Mouse (Mus musculus) limb, embryonic 10.5 days (tissue): Measurements from ENCODE around the gene Uroc1. TPM values are rescaled to one million over a fixed set of nuclear protein-coding genes. Genes with fewer than 3 reads are reported as not detected.

Experiments
- DNase-seq: peaks from one replicate; pipeline ENCODE4 v3.0.0-alpha.2; 2017; ENCODE audit warnings: low spot score
- H3K27ac ChIP-seq: fragments of 300-500 bp; sonication (generic); 2 replicates; pipeline ENCODE4 v1.5.1; 2016; ENCODE audit warnings: mild to moderate bottlenecking
- H3K27me3 ChIP-seq: fragments of 300-500 bp; sonication (generic); 2 replicates; pipeline ENCODE4 v1.6.1; 2016; ENCODE audit warnings: low read depth, mild to moderate bottlenecking; ENCODE audit not compliant: poor library complexity, severe bottlenecking
- H3K36me3 ChIP-seq: fragments of 300-500 bp; sonication (generic); 2 replicates; pipeline ENCODE4 v1.6.1; 2016; ENCODE audit warnings: mild to moderate bottlenecking, moderate library complexity
- H3K4me1 ChIP-seq: fragments of 300-500 bp; sonication (generic); 2 replicates; pipeline ENCODE4 v1.6.1; 2016
- H3K4me3 ChIP-seq: fragments of 300-500 bp; sonication (generic); 2 replicates; pipeline ENCODE4 v1.5.1; 2016; ENCODE audit warnings: mild to moderate bottlenecking, moderate library complexity
- H3K9me3 ChIP-seq: fragments of 300-500 bp; sonication (generic); replicated peaks from 2 replicates; pipeline ENCODE4 v1.6.1; 2016; ENCODE audit warnings: mild to moderate bottlenecking
- WGBS: fragments of 180-500 bp; shearing (Covaris S2); methylation state at CpG from one replicate; pipeline ENCODE4 v1.1.7; 2016; 5-methylcytosine and 5-hydroxymethylcytosine counted together
- polyA plus RNA-seq: library from polyadenylated mRNA; unstranded; fragments of >200 nt; fragmentation: Nextera tagmentation; extraction: Ambion mirVana; gene quantifications from 2 replicates; pipeline ENCODE4 v1.2.1, GENCODE M21; 2016

Uroc1 gene
- polyA plus RNA-seq, 1 experiment from 2014 or later: 0.15 TPM

DNA sequence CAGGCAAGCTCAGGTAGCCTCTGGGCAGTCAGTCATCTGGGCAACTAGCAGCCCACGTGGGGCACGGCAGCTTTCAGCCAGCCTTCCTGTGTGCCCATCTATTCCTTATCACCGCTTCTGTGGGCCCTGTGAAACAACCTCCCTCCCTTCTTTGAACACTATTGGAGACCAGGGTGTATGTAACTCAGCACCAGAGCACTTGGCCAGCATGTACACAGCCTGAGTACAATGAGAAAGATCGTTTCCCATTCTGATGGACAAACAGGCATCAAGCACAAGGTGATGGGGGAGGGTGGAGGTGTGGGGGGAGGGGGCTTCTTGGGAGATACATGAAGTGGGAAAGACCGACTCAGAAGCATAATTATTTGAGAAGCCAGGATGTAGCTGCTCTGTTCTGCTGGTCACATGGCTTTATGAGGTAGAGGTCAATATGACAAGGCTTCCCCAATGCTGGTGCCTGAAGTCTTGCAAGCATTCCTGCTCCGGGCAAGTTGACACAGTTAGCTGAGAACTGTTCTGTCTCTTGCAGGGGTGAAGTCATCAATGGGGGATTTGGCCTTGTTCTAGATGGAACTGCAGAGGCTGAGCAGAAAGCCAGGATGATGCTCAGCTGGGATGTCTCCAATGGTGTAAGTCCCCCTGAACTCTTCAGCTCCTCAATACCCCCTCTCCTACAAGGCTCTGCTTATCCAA, 28.0 kb downstream of the Uroc1 start:
- Histone ChIP-seq H3K27ac (no peak overlapping the region), H3K4me1 (peaks cover 16% of the 10 kb centered on the region), H3K9me3 (no peaks in the 10 kb centered on the region), H3K27me3 (no peaks in the 10 kb centered on the region), H3K36me3 (no peaks in the 10 kb centered on the region), H3K4me3 (no peak overlapping the region)
- WGBS: 93% methylated on average over 6 of the region's 6 CpGs
- DNase-seq: no peak

DNA sequence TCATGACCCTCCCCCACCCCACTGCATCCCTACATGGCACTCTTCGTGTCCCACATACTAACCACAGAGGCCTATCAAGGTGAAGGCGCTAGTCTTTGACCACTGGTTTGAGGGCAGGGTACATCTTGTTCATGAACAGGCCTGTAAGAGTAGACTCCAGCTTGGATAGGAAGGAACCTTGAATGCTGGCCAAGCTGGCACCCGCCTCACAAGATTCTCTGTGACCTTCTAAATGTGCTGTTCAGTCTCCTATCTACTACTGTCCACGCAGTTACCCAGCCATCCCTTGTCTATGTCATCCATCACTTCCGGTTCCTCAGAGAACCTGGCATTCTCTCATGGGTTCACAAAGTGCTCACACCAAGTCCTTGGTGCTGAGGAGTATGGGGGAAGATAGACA, 30.2 kb downstream of the Uroc1 start:
- Histone ChIP-seq H3K9me3 (no peaks in the 10 kb centered on the region), H3K4me1 (peaks cover 16% of the 10 kb centered on the region), H3K27me3 (no peaks in the 10 kb centered on the region), H3K27ac (no peak overlapping the region), H3K4me3 (no peak overlapping the region), H3K36me3 (no peaks in the 10 kb centered on the region)
- DNase-seq: no peak
- WGBS: 86% methylated on average over 5 of the region's 5 CpGs

DNA sequence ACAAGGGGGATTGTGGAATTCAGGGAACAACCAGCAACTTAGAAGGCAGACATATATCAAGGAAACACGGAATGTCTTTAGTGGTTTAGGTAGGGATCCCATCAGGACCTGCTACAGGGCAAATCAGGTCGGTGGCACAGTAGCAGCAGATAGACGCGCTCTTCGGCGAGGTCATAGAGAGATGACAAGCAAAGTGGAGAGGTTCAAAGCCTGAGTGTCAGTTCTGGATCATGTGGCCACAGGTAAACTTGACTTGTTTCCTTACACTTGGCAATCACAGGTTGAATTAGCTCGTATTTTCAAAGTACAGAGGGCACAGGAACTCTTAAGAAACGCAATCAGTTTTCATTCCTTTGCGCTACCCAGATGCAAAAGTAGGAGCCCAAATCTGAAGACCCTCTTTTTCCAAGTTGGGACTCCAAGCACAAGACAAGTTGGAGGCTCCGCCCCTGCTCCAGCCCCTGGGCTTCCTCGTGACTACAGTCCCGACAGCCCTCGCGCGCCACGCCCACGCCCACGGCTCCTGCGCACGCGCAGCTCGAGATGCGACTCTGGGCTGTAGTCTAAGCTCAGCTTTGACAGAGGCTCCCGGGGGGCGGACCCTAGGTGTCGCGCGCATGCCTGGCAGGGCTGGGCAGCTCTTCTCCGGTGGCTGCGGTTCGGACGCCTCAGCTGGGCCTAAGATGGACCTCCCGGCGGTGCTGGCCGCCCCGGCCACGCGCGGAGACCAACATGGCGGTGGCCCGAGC, 36.1 kb downstream of the Uroc1 start, which contains the start of gene Zxdc:
Gene Zxdc (plus strand): TSS at position 517 of the 749 bp plus-strand sequence.
- Histone ChIP-seq H3K9me3 (no peaks in the 10 kb centered on the region), H3K36me3 (peaks cover 18% of the 10 kb centered on the region), H3K27ac (peak within 1 kb of the TSS; percentile 88), H3K4me3 (peak within 1 kb of the TSS; percentile 86), H3K27me3 (no peaks in the 10 kb centered on the region), H3K4me1 (peaks cover 27% of the 10 kb centered on the region)
- DNase-seq: peak; percentile 98
- 8% methylated on average over 37 of the region's 41 CpGs for WGBS

DNA sequence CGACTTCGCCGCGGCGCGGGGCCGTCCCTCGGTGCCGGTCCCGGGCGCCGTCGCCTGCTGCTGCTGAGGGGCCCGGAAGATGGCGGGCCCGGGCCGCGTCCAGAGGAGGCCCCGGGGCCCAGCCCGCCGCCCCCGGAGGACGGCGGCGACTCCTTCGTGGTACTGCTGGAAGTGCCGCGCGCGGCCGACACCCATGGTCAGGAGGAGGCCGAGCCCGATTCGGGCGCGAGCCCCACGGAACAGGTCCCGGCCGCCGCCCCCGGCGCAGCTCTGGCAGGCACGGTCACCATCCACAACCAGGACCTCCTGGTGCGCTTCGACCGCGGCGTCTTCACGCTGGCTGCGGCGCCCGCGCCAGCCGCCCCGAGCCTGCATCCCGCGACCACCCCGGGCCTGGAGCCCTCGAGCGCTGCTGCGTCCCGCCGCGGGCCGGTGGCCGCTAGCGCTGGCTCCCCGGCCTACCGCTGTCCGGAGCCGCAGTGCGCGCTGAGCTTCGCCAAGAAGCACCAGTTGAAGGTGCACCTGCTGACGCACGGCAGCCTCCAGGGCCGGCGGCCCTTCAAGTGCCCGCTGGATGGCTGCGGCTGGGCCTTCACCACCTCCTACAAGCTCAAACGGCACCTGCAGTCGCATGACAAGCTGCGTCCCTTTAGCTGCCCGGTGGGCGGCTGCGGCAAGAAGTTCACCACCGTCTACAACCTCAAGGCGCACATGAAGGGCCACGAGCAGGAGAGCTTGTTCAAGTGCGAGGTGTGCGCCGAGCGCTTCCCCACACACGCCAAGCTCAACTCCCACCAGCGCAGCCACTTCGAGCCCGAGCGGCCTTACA, 36.9 kb downstream of the Uroc1 start:
- Histone ChIP-seq H3K4me1 (peaks cover 27% of the 10 kb centered on the region), H3K36me3 (peaks cover 26% of the 10 kb centered on the region), H3K27me3 (no peaks in the 10 kb centered on the region), H3K27ac (peak overlapping the region; percentile 88), H3K9me3 (no peaks in the 10 kb centered on the region), H3K4me3 (peak overlapping the region; percentile 86)
- under 1% methylated on average over 98 of the region's 98 CpGs for WGBS
- peak; percentile 73 for DNase-seq

DNA sequence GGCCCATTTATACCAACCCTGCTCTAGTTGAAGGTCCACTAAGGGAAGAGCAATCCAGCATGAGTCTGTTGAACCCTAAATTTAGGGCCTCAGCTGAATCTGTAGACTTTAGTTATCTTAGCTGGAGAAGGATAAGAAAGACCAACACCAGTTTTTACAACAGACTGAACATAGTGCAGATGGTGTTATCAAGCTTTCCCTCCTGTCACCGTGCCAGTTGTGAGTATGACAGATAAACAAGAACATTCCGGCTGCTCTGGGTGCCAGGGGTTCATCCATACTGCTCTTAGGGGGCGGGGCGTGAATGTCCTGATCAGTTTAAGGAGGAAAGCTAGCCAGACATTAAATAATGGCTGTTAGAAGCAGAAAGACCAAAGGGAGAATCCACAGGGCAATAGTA, 41.6 kb downstream of the Uroc1 start:
- Histone ChIP-seq H3K4me3 (no peak overlapping the region), H3K9me3 (no peaks in the 10 kb centered on the region), H3K36me3 (peaks cover 71% of the 10 kb centered on the region), H3K27ac (no peak overlapping the region), H3K4me1 (peaks cover 22% of the 10 kb centered on the region), H3K27me3 (no peaks in the 10 kb centered on the region)
- 92% methylated on average over 4 of the region's 4 CpGs for WGBS
- no peak for DNase-seq

DNA sequence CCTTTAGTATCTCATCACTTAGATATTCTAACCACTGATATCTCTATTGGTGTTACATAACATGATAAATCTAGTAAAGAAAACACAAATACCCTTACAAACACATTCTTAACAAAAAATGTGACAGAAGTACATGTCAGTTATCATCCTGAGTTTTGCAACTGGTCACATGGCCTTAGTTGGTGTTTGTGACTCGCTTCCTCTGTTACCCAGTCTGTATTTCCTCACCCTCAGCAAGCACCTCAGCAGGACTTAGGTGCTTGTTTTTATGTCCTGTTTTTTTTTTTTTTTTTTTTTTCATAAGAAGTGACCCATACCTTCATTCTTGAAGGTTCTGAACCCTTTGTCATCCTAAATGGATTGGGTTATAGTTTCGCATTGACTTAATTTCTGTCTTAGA, 44.6 kb downstream of the Uroc1 start:
- Histone ChIP-seq H3K27ac (no peak overlapping the region), H3K9me3 (no peaks in the 10 kb centered on the region), H3K4me3 (no peak overlapping the region), H3K27me3 (no peaks in the 10 kb centered on the region), H3K36me3 (peaks cover 96% of the 10 kb centered on the region), H3K4me1 (no peaks in the 10 kb centered on the region)
- WGBS: 94% methylated on average over 2 of the region's 2 CpGs
- DNase-seq: no peak

DNA sequence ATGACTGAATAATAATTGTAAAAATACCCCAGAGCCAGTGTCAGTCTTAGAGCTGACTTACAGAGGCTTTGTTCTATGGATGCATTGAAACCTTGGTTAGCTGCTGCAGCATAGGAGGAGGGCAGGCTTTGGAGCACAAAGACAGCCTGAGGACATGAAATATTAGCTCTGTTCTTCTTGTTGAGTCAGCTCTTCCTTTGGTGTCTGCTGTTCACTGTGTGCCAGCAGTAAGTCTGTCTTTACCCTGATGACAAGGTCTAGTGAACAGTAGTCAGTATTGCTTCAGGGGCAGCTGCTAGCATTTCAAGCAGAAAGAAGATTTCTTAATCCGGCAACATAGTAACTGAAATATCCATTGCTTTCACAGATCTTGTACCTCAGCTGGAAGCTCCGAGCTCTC, 48.4 kb downstream of the Uroc1 start:
- no peaks in the 10 kb centered on the region for H3K9me3 ChIP-seq
- H3K27me3 ChIP-seq: no peaks in the 10 kb centered on the region
- H3K27ac ChIP-seq: no peak overlapping the region
- 96% methylated on average over 2 of the region's 2 CpGs for WGBS
- no peak for DNase-seq
- H3K4me3 ChIP-seq: no peak overlapping the region
- H3K4me1 ChIP-seq: no peaks in the 10 kb centered on the region
- H3K36me3 ChIP-seq: peaks cover 88% of the 10 kb centered on the region

DNA sequence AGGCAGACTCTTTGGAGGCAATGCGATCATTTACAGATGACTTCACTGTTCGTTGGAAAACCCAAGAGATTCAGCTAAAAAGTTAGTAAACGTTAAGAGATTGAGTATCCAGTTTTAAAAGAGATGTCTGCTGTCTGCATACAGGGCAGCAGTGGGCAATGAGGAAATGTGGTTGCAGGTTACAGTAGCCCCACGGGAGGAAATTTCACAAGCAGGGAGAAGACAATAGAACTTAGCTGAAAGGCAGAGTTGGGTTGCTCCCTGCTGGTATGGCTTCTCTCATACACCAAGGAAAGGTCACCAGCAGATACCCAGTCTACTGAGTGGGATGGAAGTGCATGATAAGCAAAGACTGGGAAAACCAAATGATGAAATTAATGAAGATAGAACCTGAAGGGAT, 57.5 kb downstream of the Uroc1 start:
- H3K27me3 ChIP-seq: no peaks in the 10 kb centered on the region
- H3K27ac ChIP-seq: no peak overlapping the region
- no peaks in the 10 kb centered on the region for H3K9me3 ChIP-seq
- no peak overlapping the region for H3K4me3 ChIP-seq
- WGBS: 91% methylated on average over 4 of the region's 4 CpGs
- no peaks in the 10 kb centered on the region for H3K4me1 ChIP-seq
- no peak for DNase-seq
- peaks cover 48% of the 10 kb centered on the region for H3K36me3 ChIP-seq

DNA sequence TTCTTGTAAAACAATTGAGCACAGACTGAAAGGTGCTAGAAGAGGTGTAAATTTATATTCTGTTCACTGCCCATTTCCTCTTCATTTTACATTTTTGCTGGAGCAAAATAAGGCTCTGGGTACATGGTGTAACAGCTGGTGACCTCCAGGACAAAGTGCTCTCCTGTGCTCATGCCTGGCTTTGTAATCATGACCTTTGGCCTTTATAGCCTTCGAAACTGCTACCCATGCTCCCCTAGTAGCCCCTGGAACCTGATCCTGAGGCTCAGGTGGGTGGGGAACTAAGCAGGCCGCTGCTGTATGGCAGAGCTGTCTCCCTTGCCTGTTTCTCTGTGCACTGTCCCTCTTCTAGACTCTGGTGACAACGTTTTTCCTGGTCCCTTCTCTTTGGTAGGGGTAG, 60.9 kb downstream of the Uroc1 start:
- Histone ChIP-seq H3K4me1 (no peaks in the 10 kb centered on the region), H3K9me3 (no peaks in the 10 kb centered on the region), H3K36me3 (peaks cover 21% of the 10 kb centered on the region; the same call in 1 of the 2 replicates), H3K4me3 (no peak overlapping the region), H3K27me3 (no peaks in the 10 kb centered on the region), H3K27ac (no peak overlapping the region)
- no peak for DNase-seq
- WGBS: 47% methylated on average over 3 of the region's 3 CpGs

DNA sequence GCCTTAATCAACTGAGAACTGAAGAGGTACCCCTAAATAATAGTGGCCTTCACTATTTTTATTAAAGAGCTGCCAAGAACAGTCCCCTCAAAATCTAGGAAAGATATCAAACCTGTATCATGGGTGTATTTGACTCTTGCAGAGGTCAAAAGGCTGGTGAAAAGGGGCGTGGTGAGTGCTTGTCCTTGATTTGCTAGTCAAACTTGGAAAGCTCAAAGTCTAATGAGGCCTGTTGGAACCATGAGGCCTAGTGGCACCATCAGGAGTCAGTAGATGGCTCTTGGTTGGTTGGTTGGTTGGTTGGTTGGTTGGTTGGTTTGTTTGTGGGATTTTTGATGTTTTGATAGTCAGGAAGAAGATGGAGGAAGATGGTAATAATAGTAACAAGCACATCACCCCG, 62.7 kb downstream of the Uroc1 start:
- Histone ChIP-seq H3K27ac (no peak overlapping the region), H3K36me3 (peaks cover 11% of the 10 kb centered on the region; the same call in 1 of the 2 replicates), H3K4me1 (no peaks in the 10 kb centered on the region), H3K9me3 (no peaks in the 10 kb centered on the region), H3K4me3 (no peak overlapping the region), H3K27me3 (no peaks in the 10 kb centered on the region)
- no peak for DNase-seq
- WGBS: 91% methylated on average over 2 of the region's 2 CpGs

DNA sequence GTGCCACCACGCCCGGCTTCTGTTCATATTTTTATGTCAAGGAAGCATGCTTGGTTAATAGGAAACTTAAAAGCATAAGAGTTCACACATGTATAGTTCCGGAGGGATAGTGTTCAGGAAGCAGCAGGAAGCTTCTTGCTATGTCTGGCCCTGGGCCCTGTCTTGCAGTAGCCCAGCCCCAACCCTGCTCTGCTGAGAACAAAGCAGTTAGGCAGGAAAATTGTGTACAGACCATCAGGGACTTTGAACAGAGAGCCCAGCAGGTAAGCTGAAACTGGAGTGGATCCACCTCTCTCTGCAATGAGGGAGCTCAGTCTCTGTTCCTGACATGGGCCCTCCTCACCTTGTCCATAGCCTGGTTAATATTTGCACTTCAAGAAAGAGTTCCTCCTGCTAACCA, 64.2 kb downstream of the Uroc1 start:
- no peak for DNase-seq
- Histone ChIP-seq H3K27me3 (no peaks in the 10 kb centered on the region), H3K9me3 (no peaks in the 10 kb centered on the region), H3K27ac (no peak overlapping the region), H3K4me3 (no peak overlapping the region), H3K36me3 (peaks cover 14% of the 10 kb centered on the region; the same call in 1 of the 2 replicates), H3K4me1 (no peaks in the 10 kb centered on the region)
- 94% methylated on average over 3 of the region's 3 CpGs for WGBS

DNA sequence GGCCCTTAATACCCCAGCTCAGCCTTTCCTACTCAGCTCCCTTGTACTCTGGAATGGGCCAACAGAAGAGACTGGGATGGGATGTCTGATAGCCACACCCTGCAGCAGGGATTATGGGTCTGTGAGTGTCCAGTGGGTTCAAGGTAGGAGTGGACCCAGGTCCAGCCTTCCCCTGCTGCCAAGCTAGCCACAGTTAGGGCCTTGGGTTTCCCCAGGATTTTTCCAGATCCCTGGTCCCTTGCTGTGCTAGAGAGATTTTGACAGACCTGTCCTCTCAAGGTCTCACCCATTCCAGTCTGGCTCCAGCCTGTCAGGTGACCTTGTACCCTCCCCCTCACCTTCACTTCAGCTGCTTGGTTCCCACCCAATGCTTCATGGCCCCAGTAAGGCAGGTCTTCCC, 75.5 kb downstream of the Uroc1 start:
- H3K36me3 ChIP-seq: no peaks in the 10 kb centered on the region
- H3K4me1 ChIP-seq: no peaks in the 10 kb centered on the region
- no peak overlapping the region for H3K4me3 ChIP-seq
- no peak for DNase-seq
- no peak overlapping the region; the same call in 1 of the 2 replicates for H3K27ac ChIP-seq
- H3K27me3 ChIP-seq: no peaks in the 10 kb centered on the region
- no peaks in the 10 kb centered on the region for H3K9me3 ChIP-seq

DNA sequence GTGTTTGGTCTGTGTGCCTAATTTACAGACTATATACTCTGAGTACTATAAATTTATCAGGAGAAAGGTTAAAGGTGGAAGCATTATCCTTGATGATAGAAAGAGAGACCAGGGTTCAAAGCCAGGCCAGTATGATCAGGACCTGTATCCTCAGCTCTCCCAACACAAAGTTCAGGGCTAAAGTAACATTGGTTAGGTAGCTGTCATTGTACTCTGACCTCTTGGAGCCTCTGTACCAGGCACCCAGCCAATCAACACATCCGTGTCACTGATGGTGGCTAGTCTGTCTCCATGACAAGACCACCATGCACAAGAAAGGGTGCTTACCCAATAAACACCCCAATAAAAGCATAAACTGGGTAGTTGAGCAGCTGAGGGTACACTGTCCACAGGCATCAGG, 77.9 kb downstream of the Uroc1 start:
- H3K4me3 ChIP-seq: no peak overlapping the region
- no peaks in the 10 kb centered on the region for H3K4me1 ChIP-seq
- WGBS: 92% methylated on average over 1 of the region's 1 CpGs
- no peaks in the 10 kb centered on the region for H3K36me3 ChIP-seq
- no peaks in the 10 kb centered on the region for H3K9me3 ChIP-seq
- H3K27ac ChIP-seq: no peak overlapping the region
- DNase-seq: no peak
- no peaks in the 10 kb centered on the region for H3K27me3 ChIP-seq
